Mouse (Mus musculus) forebrain, embryonic 11.5 days (tissue): ENCODE results near the gene Adgrl1. TPM values are rescaled to one million over a fixed set of nuclear protein-coding genes. Genes with fewer than 3 reads are reported as not detected.

Source experiments
- ATAC-seq: fragments of 200-750 bp; cut with Nextera tagmentation; replicated peaks from 2 replicates; pipeline ENCODE4 v1.8.0; 2017; ENCODE audit warnings: moderate TSS enrichment; ENCODE audit not compliant: low FRiP score
- DNase-seq: peaks from one replicate; pipeline ENCODE4 v3.0.0-alpha.2; 2017; ENCODE audit warnings: low spot score
- H3K27ac ChIP-seq: fragments of 300-500 bp; sonication (generic); 2 replicates; pipeline ENCODE4 v1.5.1; 2014; ENCODE audit warnings: low read depth, low read length
- H3K27me3 ChIP-seq: fragments of 300-500 bp; sonication (generic); 2 replicates; pipeline ENCODE4 v1.6.1; 2014; ENCODE audit warnings: mild to moderate bottlenecking, low read length, mixed read lengths; ENCODE audit not compliant: control insufficient read depth, insufficient read depth
- H3K36me3 ChIP-seq: fragments of 300-500 bp; sonication (generic); 2 replicates; pipeline ENCODE4 v1.6.1; 2014; ENCODE audit warnings: mild to moderate bottlenecking, low read length, moderate library complexity, mixed read lengths; ENCODE audit not compliant: control insufficient read depth, insufficient read depth
- H3K4me1 ChIP-seq: fragments of 300-500 bp; sonication (generic); replicated peaks from 2 replicates; pipeline ENCODE4 v1.6.1; 2014; ENCODE audit warnings: low read length, mixed read lengths; ENCODE audit not compliant: control insufficient read depth, insufficient read depth
- H3K4me2 ChIP-seq: fragments of 300-500 bp; sonication (generic); 2 replicates; pipeline ENCODE4 v1.6.1; 2014; ENCODE audit warnings: low read depth, mild to moderate bottlenecking, low read length, moderate library complexity, mixed read lengths; ENCODE audit not compliant: severe bottlenecking
- H3K4me3 ChIP-seq: fragments of 300-500 bp; sonication (generic); 2 replicates; pipeline ENCODE4 v1.5.1; 2014; ENCODE audit warnings: low read depth, low read length
- H3K9ac ChIP-seq: fragments of 300-500 bp; sonication (generic); 2 replicates; pipeline ENCODE4 v1.6.1; 2014; ENCODE audit warnings: low read length
- H3K9me3 ChIP-seq: fragments of 300-500 bp; sonication (generic); 2 replicates; pipeline ENCODE4 v1.6.1; 2016; ENCODE audit warnings: low read length, mixed read lengths; ENCODE audit not compliant: control insufficient read depth
- WGBS: fragments of 180-500 bp; shearing (Covaris S2); extraction: QIAGEN DNeasy Blood & Tissue Kit; methylation state at CpG from one replicate; pipeline ENCODE4 v1.1.7; 2014; 5-methylcytosine and 5-hydroxymethylcytosine counted together
- polyA plus RNA-seq: library from polyadenylated mRNA; unstranded; fragments of >200 nt; fragmentation: Nextera tagmentation; extraction: Ambion mirVana; gene quantifications from 2 replicates; pipeline ENCODE4 v1.2.1, GENCODE M21; 2014

Adgrl1 gene
- polyA plus RNA-seq, 1 experiment from 2014 or later = 24.5 TPM

GRCm38 (mm10) chr8:83876080-83876837, 23.6 kb upstream of the Adgrl1 start:
- Histone ChIP-seq H3K4me1 (peaks cover 3% of the 10 kb centered on the region; the same call in 1 of the 2 replicates), H3K4me3 (peak overlapping the region; percentile 63), H3K9ac (peak overlapping the region; percentile 77), H3K27ac (peak overlapping the region; percentile 64), H3K4me2 (peak overlapping the region; percentile 99), H3K9me3 (no peaks in the 10 kb centered on the region), H3K36me3 (no peaks in the 10 kb centered on the region), H3K27me3 (peaks cover 7% of the 10 kb centered on the region)
- peak; percentile 75 for DNase-seq
- under 1% methylated on average over 41 of the region's 41 CpGs for WGBS
- peak; percentile 55 for ATAC-seq

DNA sequence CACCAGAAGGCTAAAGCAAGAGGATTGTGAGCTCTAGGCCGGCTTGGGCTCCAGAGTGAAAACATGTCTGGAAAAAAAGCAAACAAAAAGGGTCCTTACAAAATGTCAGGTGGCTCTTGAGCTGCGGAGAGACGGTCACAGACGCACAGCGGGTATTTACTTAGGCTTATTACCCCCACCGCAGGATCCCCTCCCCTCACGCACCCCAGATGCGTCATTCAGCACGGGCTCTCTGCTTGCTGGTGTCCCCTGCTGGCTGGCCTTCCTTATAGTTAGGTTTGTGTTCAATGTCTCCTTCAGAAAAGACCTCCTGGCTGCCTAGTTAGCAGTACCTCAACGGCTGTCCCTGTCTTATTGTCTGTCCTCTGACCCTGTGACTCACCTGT, 23.1 kb upstream of the Adgrl1 start:
- no peak for ATAC-seq
- Histone ChIP-seq H3K9me3 (no peaks in the 10 kb centered on the region), H3K27ac (no peak overlapping the region; the same call in 1 of the 2 replicates), H3K4me3 (no peak overlapping the region; the same call in 1 of the 2 replicates), H3K36me3 (no peaks in the 10 kb centered on the region), H3K4me2 (peak overlapping the region; percentile 99; the same call in 1 of the 2 replicates), H3K4me1 (peaks cover 3% of the 10 kb centered on the region; the same call in 1 of the 2 replicates), H3K9ac (peak overlapping the region; percentile 77; the same call in 1 of the 2 replicates), H3K27me3 (peaks cover 7% of the 10 kb centered on the region)
- 0% methylated on average over 10 of the region's 10 CpGs for WGBS
- DNase-seq = peak; percentile 63

GRCm38 (mm10) chr8:83888409-83888808, 11.5 kb upstream of the Adgrl1 start:
- H3K9me3 ChIP-seq = no peaks in the 10 kb centered on the region
- no peaks in the 10 kb centered on the region for H3K4me1 ChIP-seq
- no peak overlapping the region for H3K4me2 ChIP-seq
- H3K27ac ChIP-seq = no peak overlapping the region
- WGBS = 74% methylated on average over 2 of the region's 2 CpGs
- ATAC-seq (no peak), DNase-seq (no peak)
- no peaks in the 10 kb centered on the region for H3K27me3 ChIP-seq
- H3K4me3 ChIP-seq = no peak overlapping the region
- no peaks in the 10 kb centered on the region for H3K36me3 ChIP-seq
- H3K9ac ChIP-seq = no peak overlapping the region

- no peak overlapping the region for H3K4me3 ChIP-seq
- 66% methylated on average over 4 of the region's 4 CpGs for WGBS
- no peak overlapping the region for H3K9ac ChIP-seq
- no peak overlapping the region for H3K27ac ChIP-seq
- no peaks in the 10 kb centered on the region for H3K36me3 ChIP-seq
- H3K9me3 ChIP-seq = no peaks in the 10 kb centered on the region
- peaks cover 2% of the 10 kb centered on the region; the same call in 1 of the 2 replicates for H3K4me1 ChIP-seq
- ATAC-seq (no peak), DNase-seq (peak; percentile 44)
- no peak overlapping the region for H3K4me2 ChIP-seq
- peaks cover 6% of the 10 kb centered on the region; the same call in 1 of the 2 replicates for H3K27me3 ChIP-seq
Measured at GRCm38 (mm10) chr8:83892061-83892460, 7.8 kb upstream of the Adgrl1 start.

GRCm38 (mm10) chr8:83893915-83894314, 6.0 kb upstream of the Adgrl1 start:
- Histone ChIP-seq H3K27me3 (peaks cover 6% of the 10 kb centered on the region; the same call in 1 of the 2 replicates), H3K27ac (no peak overlapping the region), H3K9me3 (no peaks in the 10 kb centered on the region), H3K9ac (no peak overlapping the region), H3K4me2 (no peak overlapping the region), H3K4me3 (no peak overlapping the region), H3K4me1 (peaks cover 5% of the 10 kb centered on the region; the same call in 1 of the 2 replicates), H3K36me3 (no peaks in the 10 kb centered on the region)
- DNase-seq (peak; percentile 83), ATAC-seq (no peak)
- WGBS = 3% methylated on average over 5 of the region's 5 CpGs

DNA sequence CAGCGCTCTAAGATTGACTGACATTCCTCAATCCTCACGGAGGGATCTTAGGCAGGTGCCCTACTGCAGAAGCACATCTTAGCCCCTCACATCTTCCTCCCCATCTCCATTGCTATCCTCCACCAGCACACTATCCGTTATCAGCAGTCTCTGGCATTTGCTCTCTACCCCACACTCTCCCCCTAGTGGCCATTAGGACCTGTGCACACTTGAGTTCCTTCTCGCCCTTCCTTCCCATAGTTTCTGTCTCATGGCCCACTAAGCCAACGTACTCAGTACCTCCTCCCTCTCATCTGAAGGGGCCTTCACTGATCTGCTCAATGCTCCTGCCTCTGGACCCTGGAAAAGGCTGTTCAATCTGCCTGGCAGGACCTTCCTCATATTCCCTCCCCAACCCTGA, 4.0 kb upstream of the Adgrl1 start:
- Histone ChIP-seq H3K4me3 (no peak overlapping the region), H3K4me2 (no peak overlapping the region), H3K9me3 (no peaks in the 10 kb centered on the region), H3K27ac (no peak overlapping the region), H3K36me3 (no peaks in the 10 kb centered on the region), H3K27me3 (peaks cover 6% of the 10 kb centered on the region; the same call in 1 of the 2 replicates), H3K4me1 (peaks cover 5% of the 10 kb centered on the region; the same call in 1 of the 2 replicates), H3K9ac (no peak overlapping the region)
- no peak for DNase-seq
- no peak for ATAC-seq
- 3% methylated on average over 5 of the region's 5 CpGs for WGBS

DNA sequence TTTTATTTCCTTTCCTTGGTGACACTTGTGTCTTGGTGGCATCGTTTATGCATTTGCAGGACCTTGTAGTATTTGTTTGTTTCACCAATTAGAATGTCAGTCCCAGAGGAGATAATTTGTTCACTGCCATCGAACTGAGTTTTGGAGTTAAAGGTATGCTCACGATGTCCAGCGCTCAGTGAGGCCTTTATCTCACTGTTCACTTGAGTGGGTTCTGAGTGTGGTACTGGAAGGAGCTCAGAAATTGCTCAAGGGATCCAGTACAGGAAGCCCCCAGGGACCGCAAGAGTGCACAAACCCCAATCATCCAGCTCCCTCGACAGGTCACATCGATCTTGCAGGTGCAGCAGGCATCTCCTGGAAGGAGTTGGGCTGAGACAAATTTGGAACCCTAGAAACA, 3.4 kb upstream of the Adgrl1 start:
- H3K27ac ChIP-seq = no peak overlapping the region
- no peak overlapping the region for H3K4me3 ChIP-seq
- H3K9ac ChIP-seq = no peak overlapping the region
- WGBS = 82% methylated on average over 7 of the region's 7 CpGs
- no peaks in the 10 kb centered on the region for H3K36me3 ChIP-seq
- ATAC-seq = no peak
- H3K4me2 ChIP-seq = no peak overlapping the region
- peaks cover 5% of the 10 kb centered on the region; the same call in 1 of the 2 replicates for H3K4me1 ChIP-seq
- DNase-seq = no peak
- peaks cover 6% of the 10 kb centered on the region; the same call in 1 of the 2 replicates for H3K27me3 ChIP-seq
- H3K9me3 ChIP-seq = no peaks in the 10 kb centered on the region

DNA sequence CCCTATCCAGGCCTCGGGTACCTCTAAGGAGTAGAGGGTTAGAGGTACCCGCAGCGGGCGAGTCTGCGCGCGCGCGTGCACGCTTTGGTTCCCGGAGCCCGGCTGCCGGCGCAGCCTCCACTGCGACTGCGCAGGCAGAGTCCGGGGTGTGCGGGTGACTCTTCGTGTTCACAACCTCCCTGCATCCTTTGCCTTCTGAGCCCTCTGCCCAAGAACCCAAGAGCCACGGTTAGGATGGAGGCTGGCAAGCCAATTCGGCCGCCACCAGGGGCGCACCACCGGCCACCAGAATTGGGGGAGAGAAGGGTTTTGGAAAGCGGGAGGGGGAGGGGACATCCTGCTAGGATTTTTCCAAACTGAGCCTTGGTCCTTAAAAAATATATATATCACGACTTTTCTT, 2.7 kb upstream of the Adgrl1 start:
- Histone ChIP-seq H3K27ac (no peak overlapping the region), H3K27me3 (peaks cover 6% of the 10 kb centered on the region; the same call in 1 of the 2 replicates), H3K4me1 (peaks cover 10% of the 10 kb centered on the region; the same call in 1 of the 2 replicates), H3K4me3 (peak overlapping the region; percentile 15), H3K36me3 (no peaks in the 10 kb centered on the region), H3K9ac (peak overlapping the region; percentile 14; the same call in 1 of the 2 replicates), H3K9me3 (no peaks in the 10 kb centered on the region), H3K4me2 (peak overlapping the region; percentile 46)
- ATAC-seq (no peak), DNase-seq (peak; percentile 86)
- 2% methylated on average over 26 of the region's 26 CpGs for WGBS
